Mouse (Mus musculus): ENCODE measurements around the gene Zfp618.

The Zfp618 gene

GRCm38 (mm10) chr4:63031240-63031639 is 65.9 kb downstream of the Zfp618 start:
- DNase-seq (ENCODE audit: low read depth), result no peak

DNA sequence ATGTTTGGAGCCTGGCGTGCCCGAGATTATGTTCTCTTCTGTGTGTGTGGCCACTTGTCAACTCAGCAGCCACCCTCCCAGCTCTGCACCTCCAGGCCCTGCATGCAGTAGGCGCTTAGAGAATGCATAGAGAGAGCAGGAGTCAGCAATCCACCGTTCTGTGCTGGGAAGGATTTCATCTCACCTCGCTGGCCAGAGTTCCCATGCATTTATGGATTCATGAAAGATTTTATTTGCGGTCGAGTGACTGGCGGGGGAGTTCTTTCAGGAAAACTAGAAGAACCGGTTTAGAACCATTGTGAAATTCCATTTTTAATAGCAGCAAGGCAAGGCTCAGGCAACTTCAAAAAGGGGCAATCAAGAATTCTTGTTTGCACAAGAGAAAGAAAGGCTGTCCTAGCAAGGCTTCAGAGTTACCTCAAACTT is 67.2 kb downstream of the Zfp618 start:
- no peak for DNase-seq (ENCODE audit: low read depth)

DNA sequence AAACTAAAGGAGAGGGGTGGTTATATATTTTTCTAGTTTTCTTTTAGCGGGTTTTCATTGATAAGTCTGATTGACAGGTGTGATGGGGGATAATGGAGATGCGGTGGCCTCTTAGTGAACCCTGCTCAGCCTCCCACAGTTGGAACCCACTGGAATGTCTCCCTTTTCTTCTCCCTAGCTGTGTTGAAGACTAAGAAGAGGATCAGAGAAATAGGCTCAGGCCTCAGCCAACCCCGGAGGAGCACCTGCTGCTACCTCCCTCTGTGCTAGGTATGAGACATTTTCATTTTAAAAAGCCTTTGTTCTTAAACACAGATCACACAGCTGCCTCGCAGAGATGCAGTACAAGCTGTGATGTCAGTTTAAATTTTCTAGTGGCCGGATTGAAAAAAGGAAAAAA is 68.4 kb downstream of the Zfp618 start:
- DNase-seq (ENCODE audit: low read depth), result no peak

- DNase-seq (ENCODE audit: low read depth), result no peak
These were observed 70.6 kb downstream of the Zfp618 start for GRCm38 (mm10) chr4:63035991-63036390.

GRCm38 (mm10) chr4:63036790-63037189 is 71.4 kb downstream of the Zfp618 start:
- no peak for DNase-seq (ENCODE audit: low read depth)

- no peak for DNase-seq (ENCODE audit: low read depth)
These were observed 72.2 kb downstream of the Zfp618 start for GRCm38 (mm10) chr4:63037555-63037954.

- DNase-seq (ENCODE audit: low read depth), result no peak
These were observed 72.9 kb downstream of the Zfp618 start for GRCm38 (mm10) chr4:63038265-63038664.

- DNase-seq (ENCODE audit: low read depth), result no peak
These were observed 73.6 kb downstream of the Zfp618 start for GRCm38 (mm10) chr4:63038937-63039336.

DNA sequence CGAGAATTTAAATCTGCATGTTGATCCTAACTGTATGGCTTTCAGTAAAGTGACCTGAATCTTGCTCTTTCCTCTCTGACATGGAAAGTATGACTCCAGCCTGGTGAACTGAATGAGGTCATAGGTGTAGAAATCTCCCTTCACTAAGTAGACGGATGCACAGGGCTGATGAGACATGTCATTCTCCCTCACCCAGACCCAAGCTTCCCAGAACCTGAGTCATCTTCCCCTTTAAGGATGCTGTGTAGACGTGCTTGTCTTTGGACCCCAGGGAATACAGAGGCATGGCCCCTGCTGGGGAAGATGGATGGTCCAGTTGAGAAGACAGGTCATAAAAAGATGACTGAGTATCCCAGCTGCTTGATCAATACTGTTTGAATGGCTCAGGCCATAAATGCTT is 83.2 kb downstream of the Zfp618 start:
- DNase-seq (ENCODE audit: low read depth), result no peak

- DNase-seq (ENCODE audit: low read depth), result no peak
These were observed 84.4 kb downstream of the Zfp618 start for GRCm38 (mm10) chr4:63049596-63050318.

DNA sequence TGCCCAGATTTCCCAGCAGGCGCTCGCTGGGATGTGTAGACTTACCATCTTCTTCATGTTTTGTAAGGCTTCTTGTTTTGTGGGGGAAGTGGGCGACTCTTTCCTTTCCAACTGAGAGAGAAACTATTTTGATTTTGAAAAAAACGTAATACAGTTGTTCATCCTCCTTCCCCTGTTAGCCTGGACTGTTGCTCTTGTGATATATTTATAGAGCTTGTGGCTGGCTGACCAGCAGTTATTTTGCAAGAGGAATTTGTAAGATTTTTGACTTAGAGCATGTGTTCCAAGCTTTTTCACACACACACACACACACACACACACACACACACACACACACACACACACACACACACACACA is 84.9 kb downstream of the Zfp618 start:
- DNase-seq (ENCODE audit: low read depth), result no peak

DNA sequence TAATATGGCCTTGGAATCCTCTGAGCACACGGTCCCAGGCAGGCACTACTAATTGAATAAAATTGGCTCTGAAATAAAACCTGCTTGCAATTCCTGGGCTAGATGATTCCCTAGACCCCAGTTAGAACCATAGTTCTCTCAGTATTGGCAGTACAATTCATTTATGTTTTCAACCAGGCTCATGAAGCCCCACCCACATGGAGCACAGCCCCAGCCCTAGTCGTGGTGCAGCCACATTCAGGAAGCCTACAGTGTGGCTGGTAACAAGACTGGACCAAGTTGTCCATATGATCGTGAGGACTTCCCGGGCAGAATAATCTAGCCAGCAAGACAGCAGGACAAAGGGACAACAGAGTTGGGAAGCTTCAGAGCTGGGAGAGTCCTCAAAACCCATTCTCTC is 85.6 kb downstream of the Zfp618 start:
- no peak for DNase-seq (ENCODE audit: low read depth)

GRCm38 (mm10) chr4:63051940-63052661 is 86.7 kb downstream of the Zfp618 start:
- no peak for DNase-seq (ENCODE audit: low read depth)

DNA sequence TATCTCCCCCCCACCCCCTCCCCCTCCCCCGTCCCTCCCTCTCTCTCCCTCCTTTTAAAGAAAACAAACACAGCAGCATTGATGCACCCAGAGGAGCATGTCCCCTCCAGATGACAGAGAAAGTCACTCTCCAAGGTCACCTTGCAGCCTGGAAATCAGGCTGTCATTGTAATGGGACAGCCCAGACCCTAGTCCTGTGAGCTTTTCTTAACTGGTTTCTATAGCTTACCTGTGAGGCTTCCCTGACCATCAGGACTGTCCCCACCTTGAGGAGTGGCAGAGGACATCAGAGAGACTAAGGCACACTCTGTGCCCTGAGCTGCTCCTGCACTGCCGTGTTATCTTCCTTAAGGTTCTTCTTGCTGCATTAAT is 87.3 kb downstream of the Zfp618 start:
- no peak for DNase-seq (ENCODE audit: low read depth)

- DNase-seq (ENCODE audit: low read depth), result no peak
These were observed 89.9 kb downstream of the Zfp618 start for GRCm38 (mm10) chr4:63055216-63055745.

GRCm38 (mm10) chr4:63056641-63057415 is 91.5 kb downstream of the Zfp618 start:
- no peak for DNase-seq (ENCODE audit: low read depth)

GRCm38 (mm10) chr4:63057581-63057980 is 92.2 kb downstream of the Zfp618 start:
- no peak for DNase-seq (ENCODE audit: low read depth)

- DNase-seq (ENCODE audit: low read depth), result no peak
These were observed 93.3 kb downstream of the Zfp618 start for GRCm38 (mm10) chr4:63058686-63059085.

DNA sequence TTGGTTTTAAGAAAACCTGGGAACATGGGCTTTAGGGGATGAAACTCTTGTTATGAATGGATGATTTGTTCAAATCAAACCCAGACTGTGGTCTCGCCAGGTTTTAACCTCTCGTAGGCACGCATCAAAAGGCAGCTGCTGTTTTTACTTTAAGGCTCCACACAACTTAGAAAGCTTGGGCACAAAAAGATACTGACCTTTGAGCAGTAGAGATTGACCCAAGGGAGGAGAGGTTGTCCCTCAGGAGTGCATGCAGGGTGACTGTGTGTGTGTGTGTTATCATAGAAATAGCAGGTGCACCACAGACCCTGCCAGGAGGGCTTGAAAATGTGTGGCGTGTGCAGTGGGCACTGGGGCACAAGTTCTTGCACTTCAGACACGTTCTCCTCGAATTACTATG is 95.0 kb downstream of the Zfp618 start:
- DNase-seq (ENCODE audit: low read depth), result no peak

DNA sequence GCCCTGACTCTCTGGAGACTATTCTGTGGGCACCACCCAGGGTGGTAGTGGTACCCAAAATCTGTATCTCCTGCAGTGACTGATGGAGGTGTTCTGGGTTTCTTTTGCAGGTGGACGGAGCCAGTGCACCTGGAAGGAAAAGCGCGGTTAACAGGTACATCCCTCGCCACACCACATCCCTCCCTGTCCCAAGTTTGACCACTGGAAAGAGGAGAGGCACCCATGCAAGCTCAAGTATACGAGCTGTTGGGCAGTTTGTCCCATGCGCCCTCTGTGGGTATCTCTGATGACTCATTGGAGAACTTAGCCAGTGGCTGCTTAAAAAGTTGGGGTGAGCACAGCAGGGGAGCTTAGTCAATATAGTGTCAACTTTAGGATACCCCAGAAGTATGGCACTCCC is 96.0 kb downstream of the Zfp618 start:
- DNase-seq (ENCODE audit: low read depth), result no peak

- no peak for DNase-seq (ENCODE audit: low read depth)
These were observed 98.0 kb downstream of the Zfp618 start for GRCm38 (mm10) chr4:63063360-63063759.

DNA sequence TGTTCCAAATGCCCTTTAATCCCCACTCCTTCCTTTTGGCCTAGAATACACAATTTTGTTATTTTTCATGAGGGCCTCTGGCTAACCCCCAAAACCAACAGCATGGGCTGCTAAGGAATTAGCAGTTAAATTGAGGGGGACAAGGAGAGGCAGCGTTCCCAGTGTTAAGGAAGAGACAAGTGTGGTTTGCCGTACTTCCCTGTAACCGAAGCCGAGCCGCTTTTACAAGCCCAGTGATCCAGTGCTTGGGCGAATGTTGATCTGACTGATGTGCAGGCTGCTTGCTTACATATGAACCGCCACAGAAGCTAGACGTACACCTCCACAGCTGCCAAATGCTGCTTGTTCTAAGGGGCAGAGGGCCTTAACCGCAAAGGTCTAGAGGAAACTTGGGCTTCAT is 99.5 kb downstream of the Zfp618 start:
- DNase-seq (ENCODE audit: low read depth), result no peak

DNA sequence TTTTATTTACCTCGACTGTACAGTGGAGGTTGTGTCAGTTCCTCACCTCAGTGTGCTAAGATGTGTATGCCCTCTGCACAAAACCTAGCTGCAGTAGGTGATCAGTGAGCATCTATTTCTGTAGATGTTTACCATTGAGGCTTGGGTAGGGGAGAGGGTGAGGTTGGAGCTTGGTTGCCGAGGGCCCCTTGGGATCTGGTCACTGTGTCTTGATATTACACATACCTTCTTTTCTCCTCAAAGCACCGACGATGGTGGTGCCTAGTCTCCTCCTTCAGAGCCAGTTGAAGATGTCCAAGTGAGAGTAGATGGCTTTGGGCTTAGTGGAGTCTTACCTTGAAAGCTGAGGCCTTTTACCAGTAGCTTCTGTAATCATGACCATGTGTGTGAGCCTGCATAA is 101.4 kb downstream of the Zfp618 start:
- DNase-seq (ENCODE audit: low read depth), result no peak
